Mouse (Mus musculus) brain, embryonic 14.5 days (tissue): ENCODE measurements around the gene Rasd1.

Source experiments
- CTCF ChIP-seq: fragments of 200-500 bp; IDR thresholded peaks from 2 replicates; pipeline ENCODE4 v1.5.1; 2012; ENCODE audit warnings: inconsistent platforms, mild to moderate bottlenecking, moderate library complexity, borderline replicate concordance; ENCODE audit not compliant: insufficient read depth, insufficient read length; ENCODE audit errors: extremely low read depth
- POLR2A ChIP-seq: fragments of 200-500 bp; IDR thresholded peaks from 2 replicates; pipeline ENCODE4 v1.6.1; 2012; ENCODE audit warnings: mild to moderate bottlenecking, inconsistent platforms, borderline replicate concordance; ENCODE audit not compliant: poor library complexity, insufficient read depth, insufficient read length, severe bottlenecking; ENCODE audit errors: extremely low read depth

- TF ChIP-seq CTCF (no peak), POLR2A (no peak)
These were observed 5.3 kb downstream of the Rasd1 start for GRCm38 (mm10) chr11:59959453-59959852.
